Mouse (Mus musculus) E14TG2a.4 (cell line): ENCODE measurements around the gene Olfr1369-ps1.

ENCODE experiments used
- H3K27me3 ChIP-seq: 2 replicates; pipeline ENCODE4 v1.6.1; 2014; ENCODE audit warnings: low read length, control low read depth; ENCODE audit not compliant: insufficient read depth
- H3K36me3 ChIP-seq: 2 replicates; pipeline ENCODE4 v1.6.1; 2014; ENCODE audit warnings: low read length, control low read depth; ENCODE audit not compliant: insufficient read depth
- H3K4me1 ChIP-seq: replicated peaks from 2 replicates; pipeline ENCODE4 v1.6.1; 2014; ENCODE audit warnings: low read depth, low read length, control low read depth
- H3K4me3 ChIP-seq: replicated peaks from 2 replicates; pipeline ENCODE4 v1.5.1; 2014; ENCODE audit warnings: mild to moderate bottlenecking, low read length
- H3K9me3 ChIP-seq: 2 replicates; pipeline ENCODE4 v1.6.1; 2014; ENCODE audit warnings: low read length, control low read depth
- CTCF ChIP-seq: conservative IDR thresholded peaks from 2 replicates; pipeline ENCODE4 v1.5.1; 2014; ENCODE audit warnings: low read length
- NANOG ChIP-seq: IDR thresholded peaks from 2 replicates; pipeline ENCODE4 v1.6.1; 2014; ENCODE audit warnings: borderline replicate concordance, low read length, mixed read lengths
- POU5F1 ChIP-seq: IDR thresholded peaks from 2 replicates; pipeline ENCODE4 v1.6.1; 2014; ENCODE audit warnings: low read length, borderline replicate concordance

The Olfr1369-ps1 gene

GRCm38 (mm10) chr13:21155888-21156287, 44.6 kb downstream of the Olfr1369-ps1 start:
- no peaks in the 10 kb centered on the region for H3K36me3 ChIP-seq
- no peaks in the 10 kb centered on the region for H3K9me3 ChIP-seq
- H3K4me1 ChIP-seq: peaks cover 28% of the 10 kb centered on the region
- H3K27me3 ChIP-seq: peaks cover 10% of the 10 kb centered on the region
- TF ChIP-seq CTCF: no peak
- TF ChIP-seq NANOG: no peak
- no peak for TF ChIP-seq POU5F1
- no peak overlapping the region for H3K4me3 ChIP-seq

- H3K36me3 ChIP-seq: no peaks in the 10 kb centered on the region
- TF ChIP-seq CTCF: no peak
- TF ChIP-seq NANOG: no peak
- no peak for TF ChIP-seq POU5F1
- peaks cover 40% of the 10 kb centered on the region for H3K4me1 ChIP-seq
- peaks cover 10% of the 10 kb centered on the region for H3K27me3 ChIP-seq
- peak overlapping the region; percentile 52 for H3K4me3 ChIP-seq
- H3K9me3 ChIP-seq: no peaks in the 10 kb centered on the region
These were observed 46.8 kb downstream of the Olfr1369-ps1 start for GRCm38 (mm10) chr13:21158071-21158470.

DNA sequence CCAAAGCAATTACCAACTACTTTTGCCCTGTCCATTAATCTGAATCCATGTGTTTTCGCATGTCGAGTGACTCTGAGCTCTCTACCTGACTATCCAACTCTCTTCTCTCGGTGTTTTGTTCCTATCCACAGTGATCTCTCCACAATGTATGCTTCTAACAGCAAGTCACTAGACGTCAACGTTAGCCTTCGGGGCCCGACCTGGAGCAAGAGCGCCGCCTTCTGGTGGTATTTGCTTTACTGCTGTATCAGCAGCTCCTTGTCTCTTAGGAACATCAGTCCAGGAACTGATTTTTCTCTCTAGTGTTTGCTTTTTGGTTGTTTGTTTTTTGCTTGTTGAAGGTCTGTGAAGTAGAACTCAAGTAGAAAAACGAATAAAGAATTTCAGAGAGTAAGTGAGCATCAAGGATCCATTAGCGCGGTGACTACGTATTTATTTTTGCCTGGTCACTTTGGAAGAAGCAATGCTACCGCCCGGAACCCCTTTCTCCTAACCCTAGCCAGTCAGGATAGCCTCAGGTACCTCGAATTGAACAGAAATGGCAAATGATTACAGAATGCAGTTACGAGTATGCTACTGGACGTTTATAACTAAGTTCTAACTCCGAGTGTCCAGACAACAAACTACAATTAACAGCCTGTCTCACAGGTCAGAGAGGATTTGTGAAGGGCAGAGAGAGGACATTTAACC, 47.6 kb downstream of the Olfr1369-ps1 start:
- H3K4me1 ChIP-seq: peaks cover 42% of the 10 kb centered on the region
- peak overlapping the region; percentile 89 for H3K4me3 ChIP-seq
- H3K27me3 ChIP-seq: peaks cover 10% of the 10 kb centered on the region
- TF ChIP-seq POU5F1 (no peak), CTCF (peak; percentile 89), NANOG (no peak)
- no peaks in the 10 kb centered on the region for H3K36me3 ChIP-seq
- H3K9me3 ChIP-seq: no peaks in the 10 kb centered on the region

GRCm38 (mm10) chr13:21159475-21159819, 48.2 kb downstream of the Olfr1369-ps1 start:
- Histone ChIP-seq H3K4me3 (peak overlapping the region; percentile 89), H3K27me3 (peaks cover 10% of the 10 kb centered on the region)

GRCm38 (mm10) chr13:21160041-21160511, 48.8 kb downstream of the Olfr1369-ps1 start:
- Histone ChIP-seq H3K36me3 (no peaks in the 10 kb centered on the region), H3K9me3 (no peaks in the 10 kb centered on the region), H3K4me1 (peaks cover 51% of the 10 kb centered on the region), H3K4me3 (peak overlapping the region; percentile 89), H3K27me3 (peaks cover 10% of the 10 kb centered on the region)
- TF ChIP-seq POU5F1 (no peak), CTCF (no peak), NANOG (no peak)

More at GRCm38 (mm10) chr13:21159475-21159819, 48.2 kb downstream of the Olfr1369-ps1 start:
- Histone ChIP-seq H3K4me1 (peaks cover 47% of the 10 kb centered on the region), H3K9me3 (no peaks in the 10 kb centered on the region), H3K36me3 (no peaks in the 10 kb centered on the region)
- TF ChIP-seq NANOG (no peak), POU5F1 (no peak), CTCF (no peak)

- H3K9me3 ChIP-seq: no peaks in the 10 kb centered on the region
- H3K4me1 ChIP-seq: peaks cover 56% of the 10 kb centered on the region
- H3K4me3 ChIP-seq: peak overlapping the region; percentile 89
- H3K27me3 ChIP-seq: peaks cover 10% of the 10 kb centered on the region
- H3K36me3 ChIP-seq: no peaks in the 10 kb centered on the region
- TF ChIP-seq CTCF (no peak), NANOG (no peak), POU5F1 (no peak)
These were observed 49.6 kb downstream of the Olfr1369-ps1 start for GRCm38 (mm10) chr13:21160657-21161590.

DNA sequence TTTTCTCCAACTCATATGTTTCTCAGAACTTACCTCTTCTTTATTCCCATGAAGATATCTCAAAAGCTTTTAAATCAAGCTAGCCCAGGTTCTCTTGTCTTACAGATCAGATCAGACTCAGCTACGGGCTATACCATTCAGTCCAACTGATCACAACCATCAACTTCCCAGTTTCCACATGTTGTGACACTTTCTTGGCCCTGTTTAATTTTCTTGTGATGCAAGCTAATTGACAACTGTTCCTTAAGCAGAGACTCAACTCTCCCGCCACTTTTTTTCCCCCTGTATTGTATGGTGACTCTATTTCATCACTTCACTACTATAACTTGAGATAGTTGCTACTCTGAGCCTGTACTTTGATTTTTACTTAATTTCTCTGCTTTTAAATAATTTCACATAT, 50.3 kb downstream of the Olfr1369-ps1 start:
- H3K4me3 ChIP-seq: peak overlapping the region; percentile 89
- H3K36me3 ChIP-seq: no peaks in the 10 kb centered on the region
- TF ChIP-seq CTCF (no peak), POU5F1 (no peak), NANOG (no peak)
- peaks cover 10% of the 10 kb centered on the region for H3K27me3 ChIP-seq
- no peaks in the 10 kb centered on the region for H3K9me3 ChIP-seq
- peaks cover 56% of the 10 kb centered on the region for H3K4me1 ChIP-seq

DNA sequence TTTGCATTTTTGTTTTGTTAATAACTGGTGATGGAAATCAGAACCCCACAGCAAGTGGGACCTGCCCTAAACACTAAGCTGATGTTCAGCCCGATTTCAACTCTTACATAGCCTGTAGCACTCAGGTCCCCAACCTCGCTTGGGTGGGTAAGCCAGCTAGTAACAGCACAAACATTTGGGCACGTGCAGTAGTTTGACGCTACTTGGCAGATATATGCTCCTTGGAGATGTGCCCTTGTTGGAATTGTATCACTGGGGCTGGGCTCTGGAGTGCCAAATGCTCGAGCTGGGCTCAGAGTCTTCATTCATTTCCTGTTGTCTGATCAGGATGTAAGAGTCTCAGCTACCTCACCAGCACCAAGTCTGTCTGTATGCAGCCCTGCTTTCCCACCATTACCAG, 51.3 kb downstream of the Olfr1369-ps1 start:
- Histone ChIP-seq H3K4me3 (no peak overlapping the region), H3K27me3 (peaks cover 10% of the 10 kb centered on the region), H3K36me3 (no peaks in the 10 kb centered on the region), H3K9me3 (no peaks in the 10 kb centered on the region), H3K4me1 (peaks cover 58% of the 10 kb centered on the region)
- TF ChIP-seq NANOG (no peak), CTCF (no peak), POU5F1 (no peak)
